Mouse (Mus musculus) neural tube, embryonic 12.5 days (tissue): Measurements from ENCODE around the gene Cacna2d3. TPM values are rescaled to one million over a fixed set of nuclear protein-coding genes. Genes with fewer than 3 reads are reported as not detected.

Source experiments
- ATAC-seq: fragments of 200-750 bp; cut with Nextera tagmentation; 2 replicates; pipeline ENCODE4 v1.8.0; 2017; ENCODE audit warnings: low read depth, mild to moderate bottlenecking, moderate TSS enrichment, moderate library complexity; ENCODE audit not compliant: low FRiP score
- H3K27ac ChIP-seq: fragments of 300-500 bp; sonication (generic); 2 replicates; pipeline ENCODE4 v1.5.1; 2016
- H3K27me3 ChIP-seq: fragments of 300-500 bp; sonication (generic); replicated peaks from 2 replicates; pipeline ENCODE4 v1.6.1; 2016; ENCODE audit warnings: mild to moderate bottlenecking
- H3K36me3 ChIP-seq: fragments of 300-500 bp; sonication (generic); 2 replicates; pipeline ENCODE4 v1.6.1; 2016; ENCODE audit warnings: mild to moderate bottlenecking
- H3K4me1 ChIP-seq: fragments of 300-500 bp; sonication (generic); 2 replicates; pipeline ENCODE4 v1.6.1; 2016
- H3K4me2 ChIP-seq: fragments of 300-500 bp; sonication (generic); replicated peaks from 2 replicates; pipeline ENCODE4 v1.6.1; 2016; ENCODE audit warnings: mild to moderate bottlenecking
- H3K4me3 ChIP-seq: fragments of 300-500 bp; sonication (generic); 2 replicates; pipeline ENCODE4 v1.5.1; 2016
- H3K9ac ChIP-seq: fragments of 300-500 bp; sonication (generic); 2 replicates; pipeline ENCODE4 v1.6.1; 2016; ENCODE audit warnings: mild to moderate bottlenecking
- H3K9me3 ChIP-seq: fragments of 300-500 bp; sonication (generic); 2 replicates; pipeline ENCODE4 v1.6.1; 2016; ENCODE audit warnings: mild to moderate bottlenecking
- whole genome bisulfite sequencing: fragments of 180-500 bp; shearing (Covaris S2); methylation state at CpG from one replicate; pipeline ENCODE4 v1.1.7; 2016; 5-methylcytosine and 5-hydroxymethylcytosine counted together
- polyA plus RNA-seq: library from polyadenylated mRNA; unstranded; fragments of >200 nt; fragmentation: Nextera tagmentation; extraction: Ambion mirVana; gene quantifications from 2 replicates; pipeline ENCODE4 v1.2.1, GENCODE M21; 2016

Cacna2d3 gene
- polyA plus RNA-seq, 1 experiment from 2014 or later: 34.6 TPM

GRCm38 (mm10) chr14:29341581-29341980 is 380.1 kb downstream of the Cacna2d3 start:
- H3K27ac ChIP-seq: no peak overlapping the region
- no peak for ATAC-seq
- no peak overlapping the region for H3K4me3 ChIP-seq
- no peak overlapping the region for H3K9ac ChIP-seq
- no peaks in the 10 kb centered on the region for H3K4me1 ChIP-seq
- 86% methylated on average over 6 of the region's 6 CpGs for WGBS
- no peaks in the 10 kb centered on the region for H3K27me3 ChIP-seq
- no peaks in the 10 kb centered on the region for H3K36me3 ChIP-seq
- H3K4me2 ChIP-seq: no peak overlapping the region
- H3K9me3 ChIP-seq: no peaks in the 10 kb centered on the region

- H3K9ac ChIP-seq: no peak overlapping the region
- no peaks in the 10 kb centered on the region for H3K9me3 ChIP-seq
- H3K4me3 ChIP-seq: no peak overlapping the region
- no peaks in the 10 kb centered on the region for H3K36me3 ChIP-seq
- no peak overlapping the region for H3K27ac ChIP-seq
- 44% methylated on average over 5 of the region's 5 CpGs for WGBS
- no peak for ATAC-seq
- H3K4me1 ChIP-seq: no peaks in the 10 kb centered on the region
- no peaks in the 10 kb centered on the region for H3K27me3 ChIP-seq
- no peak overlapping the region for H3K4me2 ChIP-seq
Measured at GRCm38 (mm10) chr14:29340728-29341127, 380.9 kb downstream of the Cacna2d3 start.

- no peaks in the 10 kb centered on the region for H3K36me3 ChIP-seq
- ATAC-seq: no peak
- no peaks in the 10 kb centered on the region for H3K9me3 ChIP-seq
- no peak overlapping the region for H3K27ac ChIP-seq
- 88% methylated on average over 5 of the region's 5 CpGs for WGBS
- no peak overlapping the region for H3K4me2 ChIP-seq
- no peaks in the 10 kb centered on the region for H3K27me3 ChIP-seq
- no peak overlapping the region for H3K9ac ChIP-seq
- H3K4me3 ChIP-seq: no peak overlapping the region
- H3K4me1 ChIP-seq: no peaks in the 10 kb centered on the region
Measured at GRCm38 (mm10) chr14:29334897-29335296, 386.8 kb downstream of the Cacna2d3 start.

- no peak for ATAC-seq
- no peaks in the 10 kb centered on the region for H3K4me1 ChIP-seq
- H3K27ac ChIP-seq: no peak overlapping the region
- H3K9me3 ChIP-seq: no peaks in the 10 kb centered on the region
- no peak overlapping the region for H3K4me2 ChIP-seq
- WGBS: 90% methylated on average over 2 of the region's 2 CpGs
- H3K9ac ChIP-seq: no peak overlapping the region
- no peaks in the 10 kb centered on the region for H3K27me3 ChIP-seq
- H3K4me3 ChIP-seq: no peak overlapping the region
- no peaks in the 10 kb centered on the region for H3K36me3 ChIP-seq
Measured at GRCm38 (mm10) chr14:29334216-29334615, 387.4 kb downstream of the Cacna2d3 start.

GRCm38 (mm10) chr14:29324430-29324782 is 397.3 kb downstream of the Cacna2d3 start:
- H3K9me3 ChIP-seq: no peaks in the 10 kb centered on the region
- H3K4me3 ChIP-seq: no peak overlapping the region
- no peak overlapping the region for H3K4me2 ChIP-seq
- WGBS: 84% methylated on average over 5 of the region's 5 CpGs
- no peak for ATAC-seq
- H3K36me3 ChIP-seq: no peaks in the 10 kb centered on the region
- no peak overlapping the region for H3K27ac ChIP-seq
- H3K4me1 ChIP-seq: no peaks in the 10 kb centered on the region; the same call in 1 of the 2 replicates
- H3K9ac ChIP-seq: no peak overlapping the region
- H3K27me3 ChIP-seq: no peaks in the 10 kb centered on the region

GRCm38 (mm10) chr14:29323718-29324429 is 397.8 kb downstream of the Cacna2d3 start:
- ATAC-seq: no peak
- Histone ChIP-seq H3K36me3 (no peaks in the 10 kb centered on the region), H3K27me3 (no peaks in the 10 kb centered on the region), H3K4me2 (no peak overlapping the region), H3K4me1 (no peaks in the 10 kb centered on the region; the same call in 1 of the 2 replicates), H3K27ac (no peak overlapping the region), H3K4me3 (no peak overlapping the region), H3K9me3 (no peaks in the 10 kb centered on the region), H3K9ac (no peak overlapping the region)
- WGBS: 80% methylated on average over 9 of the region's 9 CpGs

- Histone ChIP-seq H3K9me3 (no peaks in the 10 kb centered on the region), H3K9ac (no peak overlapping the region), H3K4me3 (no peak overlapping the region), H3K27ac (no peak overlapping the region), H3K4me1 (no peaks in the 10 kb centered on the region), H3K4me2 (no peak overlapping the region), H3K27me3 (no peaks in the 10 kb centered on the region), H3K36me3 (no peaks in the 10 kb centered on the region)
- ATAC-seq: no peak
- 85% methylated on average over 2 of the region's 2 CpGs for WGBS
Measured at GRCm38 (mm10) chr14:29313431-29313830, 408.2 kb downstream of the Cacna2d3 start.

GRCm38 (mm10) chr14:29305623-29306022 is 416.0 kb downstream of the Cacna2d3 start:
- H3K9me3 ChIP-seq: no peaks in the 10 kb centered on the region
- H3K4me3 ChIP-seq: no peak overlapping the region
- H3K9ac ChIP-seq: no peak overlapping the region
- no peak overlapping the region for H3K27ac ChIP-seq
- 83% methylated on average over 9 of the region's 9 CpGs for WGBS
- no peak for ATAC-seq
- H3K4me1 ChIP-seq: no peaks in the 10 kb centered on the region
- no peaks in the 10 kb centered on the region for H3K36me3 ChIP-seq
- H3K27me3 ChIP-seq: no peaks in the 10 kb centered on the region
- H3K4me2 ChIP-seq: no peak overlapping the region

GRCm38 (mm10) chr14:29296185-29296754 is 425.4 kb downstream of the Cacna2d3 start:
- Histone ChIP-seq H3K9ac (no peak overlapping the region), H3K27ac (no peak overlapping the region), H3K4me1 (no peaks in the 10 kb centered on the region), H3K27me3 (no peaks in the 10 kb centered on the region), H3K9me3 (no peaks in the 10 kb centered on the region), H3K4me3 (no peak overlapping the region), H3K4me2 (no peak overlapping the region), H3K36me3 (no peaks in the 10 kb centered on the region)
- WGBS: 86% methylated on average over 2 of the region's 2 CpGs
- no peak for ATAC-seq

- Histone ChIP-seq H3K4me2 (no peak overlapping the region), H3K27ac (no peak overlapping the region), H3K9me3 (no peaks in the 10 kb centered on the region), H3K9ac (no peak overlapping the region), H3K27me3 (no peaks in the 10 kb centered on the region), H3K4me3 (no peak overlapping the region), H3K4me1 (no peaks in the 10 kb centered on the region), H3K36me3 (no peaks in the 10 kb centered on the region)
- ATAC-seq: no peak
- WGBS: 90% methylated on average over 1 of the region's 1 CpGs
Measured at GRCm38 (mm10) chr14:29278901-29279300, 442.8 kb downstream of the Cacna2d3 start.

- Histone ChIP-seq H3K4me3 (no peak overlapping the region), H3K9me3 (no peaks in the 10 kb centered on the region), H3K27ac (no peak overlapping the region), H3K36me3 (no peaks in the 10 kb centered on the region), H3K4me1 (no peaks in the 10 kb centered on the region), H3K9ac (no peak overlapping the region), H3K27me3 (no peaks in the 10 kb centered on the region), H3K4me2 (no peak overlapping the region)
- WGBS: 84% methylated on average over 2 of the region's 2 CpGs
- ATAC-seq: no peak
Measured at GRCm38 (mm10) chr14:29278401-29278800, 443.3 kb downstream of the Cacna2d3 start.

- Histone ChIP-seq H3K27me3 (no peaks in the 10 kb centered on the region), H3K36me3 (no peaks in the 10 kb centered on the region), H3K27ac (no peak overlapping the region), H3K9me3 (no peaks in the 10 kb centered on the region), H3K4me1 (no peaks in the 10 kb centered on the region), H3K4me3 (no peak overlapping the region), H3K4me2 (no peak overlapping the region), H3K9ac (no peak overlapping the region)
- WGBS: 65% methylated on average over 2 of the region's 2 CpGs
- ATAC-seq: no peak
Measured at GRCm38 (mm10) chr14:29277701-29278100, 444.0 kb downstream of the Cacna2d3 start.

GRCm38 (mm10) chr14:29273890-29274289 is 447.8 kb downstream of the Cacna2d3 start:
- no peak for ATAC-seq
- H3K36me3 ChIP-seq: no peaks in the 10 kb centered on the region
- H3K27me3 ChIP-seq: no peaks in the 10 kb centered on the region

More at GRCm38 (mm10) chr14:29273890-29274289, 447.8 kb downstream of the Cacna2d3 start:
- no peaks in the 10 kb centered on the region for H3K9me3 ChIP-seq
- no peak overlapping the region for H3K9ac ChIP-seq
- peaks cover 8% of the 10 kb centered on the region; the same call in 1 of the 2 replicates for H3K4me1 ChIP-seq
- H3K4me2 ChIP-seq: no peak overlapping the region
- no peak overlapping the region for H3K27ac ChIP-seq
- no peak overlapping the region for H3K4me3 ChIP-seq
